Mouse (Mus musculus): Measurements from ENCODE around the gene Gstm5.

DNA sequence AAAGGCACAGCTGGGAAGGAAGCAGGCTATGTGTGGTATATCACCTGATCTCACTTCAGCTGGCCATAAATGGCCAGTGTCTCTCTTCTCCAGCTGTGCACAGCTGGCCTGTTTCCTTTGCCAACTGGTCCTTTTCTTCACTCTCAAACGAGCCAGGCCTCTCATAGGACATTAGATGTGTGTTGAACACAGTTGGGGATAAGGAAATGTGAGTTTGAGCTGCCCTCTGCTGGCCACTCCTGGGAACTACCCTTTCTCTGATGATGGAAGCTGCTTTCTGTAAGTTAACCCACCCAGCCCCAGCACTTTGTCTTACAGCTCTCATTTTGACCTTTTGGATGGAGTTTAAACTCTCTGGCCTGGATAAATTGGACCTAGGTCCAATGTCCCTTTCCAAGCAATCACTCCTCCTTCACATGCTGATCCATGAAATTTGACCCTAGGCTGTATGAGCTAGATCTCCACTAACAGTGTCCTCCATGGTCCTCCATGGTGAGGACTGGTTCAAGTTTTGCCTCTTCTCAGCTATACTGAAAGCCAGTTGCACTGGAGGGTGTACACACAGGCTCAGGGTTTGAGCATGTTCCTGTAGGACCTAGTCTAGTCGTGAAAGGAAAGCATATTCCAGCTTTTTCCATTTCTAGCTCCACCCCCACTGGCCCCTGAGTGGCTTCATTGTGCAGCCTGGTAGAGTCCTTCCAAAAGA is 31.6 kb upstream of the Gstm5 start:
- TF ChIP-seq MAX (IDR thresholded peaks at IDR 0.05; ENCODE audit: low read depth), result no peak
- no peak for TF ChIP-seq E2F4 (IDR thresholded peaks at IDR 0.05; ENCODE audit: insufficient read depth)
- TF ChIP-seq TCF12 (IDR thresholded peaks at IDR 0.05; ENCODE audit: insufficient read depth, poor library complexity, severe bottlenecking), result no peak
